16 mouse cellular contexts compared by ENCODE assay signal in genomic region chr7:115170023-115170422, GRCm38 (mm10).
DNase-seq lines count a peak whose midpoint lies in the region; ATAC-seq and TF ChIP-seq lines count a peak whose summit lies in the region.
"Had no signal": no experiment of that assay in that cellular context is flagged by ENCODE, and none has a peak within 500 bp of the region (broad histone marks: within the 10 kb centered on the region; RNA-seq: fewer than 3 reads in every experiment).

No protein-coding gene starts in this region.

- no peak for TF ChIP-seq CTCF in lung, embryonic 14.5 days (IDR thresholded peaks at IDR 0.05; ENCODE audit: low read depth)

- H3K36me3 ChIP-seq in lung, embryonic 14.5 days (ENCODE audit: insufficient read depth): no peaks in the 10 kb centered on the region
- H3K36me3 ChIP-seq in limb, embryonic 14.5 days (ENCODE audit: control insufficient read depth, insufficient read depth, low read length): no peaks in the 10 kb centered on the region
- H3K36me3 ChIP-seq: heart, embryonic 10.5 days; intestine, embryonic 15.5 days; liver, embryonic 15.5 days; midbrain, embryonic 12.5 days; neural tube, embryonic 13.5 days had no signal

- H3K27me3 ChIP-seq in lung, embryonic 14.5 days (ENCODE audit: insufficient read depth, low read length): no peaks in the 10 kb centered on the region
- no peaks in the 10 kb centered on the region for H3K27me3 ChIP-seq in limb, embryonic 14.5 days (ENCODE audit: control insufficient read depth, insufficient read depth, low read length)
- H3K27me3 ChIP-seq: intestine, embryonic 15.5 days; liver, embryonic 15.5 days; midbrain, embryonic 12.5 days; neural tube, embryonic 13.5 days had no signal

- 0 out of 2 replicates have a peak, but pooled peaks cover 7% of the 10 kb centered on the region for H3K4me1 ChIP-seq in lung, embryonic 14.5 days (ENCODE audit: insufficient read depth)
- H3K4me1 ChIP-seq in limb, embryonic 14.5 days (ENCODE audit: control insufficient read depth, insufficient read depth, low read length): peaks cover 13% of the 10 kb centered on the region
- H3K4me1 ChIP-seq: intestine, embryonic 15.5 days; liver, embryonic 15.5 days; megakaryocyte, embryonic 14.5 days; midbrain, embryonic 12.5 days; neural tube, embryonic 13.5 days had no signal

- H3K9ac ChIP-seq in lung, embryonic 14.5 days: no peak overlapping the region
- no peak overlapping the region for H3K9ac ChIP-seq in limb, embryonic 14.5 days (ENCODE audit: low read depth, low read length, severe bottlenecking)
- H3K9ac ChIP-seq: intestine, embryonic 15.5 days; liver, embryonic 15.5 days; midbrain, embryonic 12.5 days; neural tube, embryonic 13.5 days had no signal

- H3K4me2 ChIP-seq in lung, embryonic 14.5 days: no peak overlapping the region
- no peak overlapping the region; the same call in 1 of the 2 replicates for H3K4me2 ChIP-seq in limb, embryonic 14.5 days (replicated peaks; ENCODE audit: low read depth, low read length, severe bottlenecking)
- H3K4me2 ChIP-seq: intestine, embryonic 15.5 days; liver, embryonic 15.5 days; midbrain, embryonic 12.5 days; neural tube, embryonic 13.5 days had no signal

- ATAC-seq in lung, embryonic 14.5 days (ENCODE audit: insufficient read depth): no peak
- peak; percentile 77 for ATAC-seq in limb, embryonic 14.5 days (ENCODE audit: low FRiP score, low read depth)
- ATAC-seq in inflammation-experienced regulatory T-cells, adult 6 months: no peak

- H3K27ac ChIP-seq in lung, embryonic 14.5 days (ENCODE audit: low read depth): no peak overlapping the region
- H3K27ac ChIP-seq in limb, embryonic 14.5 days (replicated peaks; ENCODE audit: low read depth, low read length): no peak overlapping the region; the same call in 1 of the 2 replicates
- H3K27ac ChIP-seq: heart, embryonic 10.5 days; intestine, embryonic 15.5 days; layer of hippocampus, adult 2 months; liver, embryonic 15.5 days; midbrain, embryonic 12.5 days; neural tube, embryonic 13.5 days had no signal

- H3K9me3 ChIP-seq in lung, embryonic 14.5 days (ENCODE audit: low read depth, low read length): no peaks in the 10 kb centered on the region
- H3K9me3 ChIP-seq in limb, embryonic 14.5 days (ENCODE audit: control insufficient read depth, low read length): no peaks in the 10 kb centered on the region; the same call in 1 of the 2 replicates
- H3K9me3 ChIP-seq: intestine, embryonic 15.5 days; liver, embryonic 15.5 days; midbrain, embryonic 12.5 days; neural tube, embryonic 13.5 days had no signal

- no peak overlapping the region for H3K4me3 ChIP-seq in lung, embryonic 14.5 days (ENCODE audit: low read depth, low read length)
- no peak overlapping the region for H3K4me3 ChIP-seq in limb, embryonic 14.5 days (replicated peaks; ENCODE audit: low read length)
- H3K4me3 ChIP-seq: heart, embryonic 10.5 days; intestine, embryonic 15.5 days; layer of hippocampus, adult 2 months; liver, embryonic 15.5 days; megakaryocyte, embryonic 14.5 days; midbrain, embryonic 12.5 days; myocyte; neural tube, embryonic 13.5 days had no signal

- peak; percentile 3 for DNase-seq in heart, adult 8-10 months (ENCODE audit: low spot score)
- no peak for DNase-seq in heart, postnatal 4 days
- DNase-seq in lung, embryonic 14.5 days: peak; percentile 13
- no peak for DNase-seq in lung, postnatal 10 days
- DNase-seq in Muller cell, postnatal 12 days (ENCODE audit: inconsistent ontology term): peak; percentile 12
- peak; percentile 88 for DNase-seq in limb, embryonic 14.5 days (ENCODE audit: low spot score)
- DNase-seq: kidney, adult 2 months had no signal

- TF ChIP-seq POLR2A in limb, embryonic 14.5 days (IDR thresholded peaks at IDR 0.05; ENCODE audit: borderline replicate concordance, extremely low read depth, insufficient read depth, insufficient read length): no peak

- WGBS in lung, embryonic 14.5 days: 34% methylated on average over 6 of the region's 6 CpGs
- 31% methylated on average over 6 of the region's 6 CpGs for WGBS in limb, embryonic 14.5 days

Comparison
In these comparisons a context has a peak if more than half of its experiments do, and no peak if none do; other contexts are left out.
1. DNase-seq: peak in heart, adult 8-10 months (single experiment), lung, embryonic 14.5 days (single experiment), Muller cell, postnatal 12 days (single experiment) and limb, embryonic 14.5 days (single experiment); none in heart, postnatal 4 days (single experiment) and lung, postnatal 10 days (single experiment).